Mouse (Mus musculus) urinary bladder, postnatal 0 days (tissue): Measurements from ENCODE around the gene Bzw1. TPM values are rescaled to one million over a fixed set of nuclear protein-coding genes. Genes with fewer than 3 reads are reported as not detected.

Source experiments
- polyA plus RNA-seq: library from polyadenylated mRNA; unstranded; fragments of >200 nt; fragmentation: Nextera tagmentation; extraction: Ambion mirVana; gene quantifications from 2 replicates; pipeline ENCODE4 v1.2.1, GENCODE M21; 2015

Bzw1 gene
- 186 and 228 TPM in 2 replicates for polyA plus RNA-seq

GRCm38 (mm10) chr1:58392652-58393283, at the start of gene Bzw1:
TSS of gene Bzw1 (plus strand) at chr1:58392898.

GRCm38 (mm10) chr1:58423371-58424248, 30.9 kb downstream of the Bzw1 start, which contains the start of gene Clk1:
TSS of gene Clk1 (minus strand) at chr1:58424066.

GRCm38 (mm10) chr1:58445143-58445722, 52.5 kb downstream of the Bzw1 start, which contains the start of the genes Nif3l1 and Ppil3:
TSS of gene Nif3l1 (plus strand) at chr1:58445151.
TSS of gene Ppil3 (minus strand) at chr1:58445486.

Other genes with a start within 250 kb of the Bzw1 start
- 0.02 and 0.07 TPM in 2 replicates for gene Aox4, start 182.5 kb upstream of the Bzw1 start, polyA plus RNA-seq
- gene Aox2, start 114.6 kb upstream of the Bzw1 start, polyA plus RNA-seq: 0.07 TPM in 1 of 2 replicates, not detected in the other
- gene Clk1, start 31.2 kb downstream of the Bzw1 start, polyA plus RNA-seq: 82.2 and 99.9 TPM in 2 replicates
- gene Nif3l1, start 52.3 kb downstream of the Bzw1 start, polyA plus RNA-seq: 18.8 and 20.7 TPM in 2 replicates
- gene Ppil3, start 52.6 kb downstream of the Bzw1 start, polyA plus RNA-seq: 32.4 and 32.9 TPM in 2 replicates
- gene Orc2, start 112.2 kb downstream of the Bzw1 start, polyA plus RNA-seq: 12.7 and 15.7 TPM in 2 replicates
- gene Fam126b, start 193.4 kb downstream of the Bzw1 start, polyA plus RNA-seq: 5.3 and 5.5 TPM in 2 replicates
- 187 and 202 TPM in 2 replicates for gene Ndufb3, start 193.5 kb downstream of the Bzw1 start, polyA plus RNA-seq